Mouse (Mus musculus) spleen, embryonic (tissue): ENCODE measurements at regions not wholly inside any gene's neighbourhood (a gene's known extent, or its start where the extent isn't known, plus 50 kb on each side); places are given as distances from the start of the nearest gene placed in this dataset.
"Not testable (repeated sequence)": the region's sequence is repeated elsewhere in the genome, so short reads cannot be mapped to it uniquely, and the experiment has no call there.

Experiments used
- CTCF ChIA-PET: fragments of 350-600 bp; sonication (Branson Sonifier 250); formaldehyde crosslinking; loops from one replicate; lab custom pipeline; 2022; lab: Charles Lee

DNA sequence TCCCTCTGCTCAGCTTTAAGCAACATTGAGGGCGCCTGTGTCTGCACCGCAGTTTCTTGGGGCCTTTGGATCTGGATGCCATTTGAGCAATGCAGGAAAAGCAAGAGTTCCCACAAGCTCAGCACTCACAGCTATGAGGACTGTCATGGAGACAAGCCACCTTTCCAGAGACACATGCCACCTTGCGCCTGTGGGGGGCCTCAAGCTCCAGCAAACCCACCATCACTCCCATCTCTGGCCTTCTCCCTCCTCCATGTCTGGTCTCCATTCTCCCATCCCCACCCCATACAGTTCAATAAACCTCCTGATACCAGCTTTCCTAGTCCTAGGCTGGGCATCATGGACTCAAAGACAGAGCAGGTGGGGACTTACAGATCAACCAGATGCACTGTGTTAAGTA lies 97.8 kb downstream of the Wdr11 start:
- CTCF ChIA-PET = no interaction called here

DNA sequence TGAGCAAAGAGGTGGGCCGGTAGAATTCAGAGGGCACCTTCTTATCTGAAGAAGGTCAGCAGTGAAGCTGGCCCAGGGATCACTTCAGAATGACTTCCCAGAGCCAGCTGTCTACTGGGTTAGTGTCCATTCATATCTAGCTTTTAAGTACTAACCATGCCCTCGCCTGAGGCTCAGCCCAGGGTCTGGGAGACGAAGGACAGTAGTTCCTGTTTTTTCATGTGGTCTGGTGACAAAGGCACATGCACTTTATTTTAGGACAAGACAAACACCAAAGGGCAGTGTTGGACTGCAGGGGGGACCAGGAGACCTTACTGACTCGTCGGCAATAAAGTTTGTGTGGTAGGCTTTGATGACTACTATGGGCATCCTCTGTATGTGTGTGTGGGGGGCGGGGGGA lies 99.2 kb downstream of the Wdr11 start:
- CTCF ChIA-PET = no interaction called here

DNA sequence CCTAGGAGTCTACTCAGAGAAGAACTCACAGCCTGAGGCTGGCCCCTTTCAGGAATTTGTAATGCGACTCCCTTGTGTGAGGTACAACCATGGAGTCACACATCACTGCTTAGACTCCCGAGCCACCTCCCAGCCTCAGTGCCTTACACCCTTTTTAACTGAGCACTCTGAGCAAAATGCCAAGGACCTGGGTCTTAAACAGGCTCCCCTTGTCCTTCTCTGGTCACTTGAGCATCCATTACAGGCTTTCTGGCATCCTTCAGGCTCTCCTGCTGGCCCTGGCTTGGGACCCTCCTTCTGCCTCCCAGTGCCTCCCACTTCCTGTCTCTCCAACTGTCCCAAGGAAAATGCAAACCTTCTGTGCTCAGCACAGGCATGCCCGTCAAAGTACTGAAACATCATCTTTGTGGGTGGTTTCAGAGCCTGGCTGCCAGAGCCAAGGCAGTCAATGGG lies 100.0 kb downstream of the Wdr11 start:
- CTCF ChIA-PET = interaction anchor here (0.6 kb wide), 1 partner anchor 352 kb away, joined by 3 read pairs; no protein-coding TSS in a partner anchor

DNA sequence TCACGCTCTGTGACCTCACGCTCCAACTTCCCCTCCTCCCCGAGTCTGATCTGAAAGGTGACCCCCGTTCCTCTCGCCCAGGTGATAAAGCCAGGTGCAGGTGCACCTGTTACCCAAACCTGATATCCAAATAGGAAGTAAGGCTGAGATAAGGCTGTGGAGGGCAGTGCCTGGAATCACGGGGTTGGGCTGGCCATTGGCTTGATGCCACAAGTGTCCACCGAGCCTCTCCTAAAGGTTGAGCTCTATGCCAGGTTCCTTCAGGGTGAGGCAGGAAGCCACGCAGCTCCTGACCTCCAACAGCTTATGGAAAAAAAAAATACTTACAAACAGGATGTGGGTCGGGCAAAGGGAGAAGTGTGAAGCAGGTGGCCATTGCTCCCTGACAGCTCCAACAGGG lies 102.0 kb downstream of the Wdr11 start:
- CTCF ChIA-PET = no interaction called here

DNA sequence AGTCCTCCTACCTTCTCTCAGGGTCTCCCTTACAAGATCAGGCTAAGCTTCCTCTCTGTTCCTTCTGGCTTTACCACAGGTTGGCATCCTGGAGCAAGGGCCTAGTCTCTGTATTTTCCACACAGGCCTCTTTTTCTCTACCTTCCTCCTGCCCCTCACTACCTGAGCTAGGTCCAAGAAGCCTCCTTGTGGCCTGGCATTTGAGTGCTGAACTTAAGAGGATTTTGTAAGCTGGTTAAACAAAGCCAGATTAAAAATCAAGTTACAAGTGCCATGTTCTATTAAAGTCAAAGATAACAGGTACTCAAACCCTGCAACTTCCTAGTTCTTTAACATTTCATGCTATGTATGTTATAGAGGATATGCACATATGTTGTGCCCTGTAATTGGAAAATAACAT lies 102.5 kb downstream of the Wdr11 start:
- CTCF ChIA-PET = no interaction called here

DNA sequence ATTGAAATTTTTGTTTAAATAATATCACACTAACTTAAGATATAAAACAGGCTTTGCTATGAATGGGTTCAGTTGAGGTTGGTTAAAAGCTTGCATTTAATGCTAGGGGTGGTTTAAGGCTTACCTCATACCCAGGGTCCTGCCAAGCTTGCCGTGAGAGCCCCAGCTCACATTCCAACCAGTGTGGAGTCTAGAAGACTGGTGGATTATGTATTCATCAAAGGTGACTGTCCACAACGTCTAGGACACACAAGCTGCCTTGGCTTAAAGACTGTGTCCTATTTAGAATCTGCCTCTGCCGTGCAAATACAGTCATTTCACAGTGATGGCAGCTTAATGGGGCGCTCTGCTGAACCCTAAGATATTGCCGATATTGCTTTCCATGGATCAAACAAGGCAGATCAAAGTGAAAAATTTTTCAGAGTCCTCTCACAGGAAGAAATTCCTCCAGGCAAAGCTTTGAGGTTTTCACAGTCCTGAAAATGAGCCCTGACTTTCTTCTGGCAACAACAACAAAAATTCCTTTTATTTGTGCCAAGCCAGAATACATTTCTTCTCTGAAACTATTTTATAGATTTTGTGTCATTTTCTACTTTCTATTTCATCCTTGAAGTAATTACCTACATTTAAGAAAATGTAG lies 108.4 kb downstream of the Wdr11 start:
- CTCF ChIA-PET = no interaction called here

DNA sequence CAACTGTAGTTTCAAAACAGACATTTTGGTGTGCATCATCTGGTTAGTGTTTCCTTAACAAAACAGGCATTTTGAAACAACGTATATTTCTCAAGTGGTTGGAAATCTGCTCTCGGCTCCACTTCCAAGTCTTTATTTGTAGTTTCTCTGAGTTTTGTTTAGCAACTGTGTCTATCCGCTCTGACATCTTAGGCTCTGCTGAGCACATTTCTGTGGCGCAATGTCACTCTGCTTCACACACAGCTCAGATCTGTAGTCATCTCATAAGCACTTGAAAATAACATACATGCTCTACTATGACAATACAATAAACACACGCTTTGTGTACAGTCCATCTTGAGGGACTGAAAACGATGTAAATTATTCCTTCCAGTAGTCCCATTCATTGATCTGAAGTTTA lies 135.9 kb downstream of the Wdr11 start:
- CTCF ChIA-PET = no interaction called here

DNA sequence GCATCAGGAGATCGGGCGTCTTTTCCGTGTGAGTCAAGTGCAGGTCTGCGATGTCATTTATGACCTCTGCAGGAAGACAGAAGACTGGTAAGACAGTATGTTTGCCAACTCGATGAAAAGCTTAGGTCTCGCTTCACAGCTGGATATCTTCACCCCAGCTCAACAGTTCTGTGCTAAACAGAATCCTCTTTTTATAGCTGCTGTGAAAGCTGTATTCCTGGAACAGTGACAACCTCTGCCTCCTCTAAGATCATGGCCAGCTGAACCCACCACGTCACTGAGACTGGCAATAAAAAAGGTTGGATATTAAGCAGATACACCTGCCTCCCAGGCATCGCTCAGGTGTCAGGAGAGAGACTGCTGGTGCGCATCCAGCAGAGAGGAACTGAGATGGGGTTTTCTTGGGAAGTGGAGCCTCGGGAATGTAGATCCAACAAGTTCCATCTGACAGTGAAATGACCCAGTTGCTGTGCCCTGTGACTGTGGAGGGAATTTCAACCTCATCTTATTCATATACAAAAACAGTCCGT lies 138.1 kb downstream of the Wdr11 start:
- CTCF ChIA-PET = interaction anchor here (0.6 kb wide), 1 partner anchor 122 kb away, joined by 3 read pairs; no protein-coding TSS in a partner anchor

DNA sequence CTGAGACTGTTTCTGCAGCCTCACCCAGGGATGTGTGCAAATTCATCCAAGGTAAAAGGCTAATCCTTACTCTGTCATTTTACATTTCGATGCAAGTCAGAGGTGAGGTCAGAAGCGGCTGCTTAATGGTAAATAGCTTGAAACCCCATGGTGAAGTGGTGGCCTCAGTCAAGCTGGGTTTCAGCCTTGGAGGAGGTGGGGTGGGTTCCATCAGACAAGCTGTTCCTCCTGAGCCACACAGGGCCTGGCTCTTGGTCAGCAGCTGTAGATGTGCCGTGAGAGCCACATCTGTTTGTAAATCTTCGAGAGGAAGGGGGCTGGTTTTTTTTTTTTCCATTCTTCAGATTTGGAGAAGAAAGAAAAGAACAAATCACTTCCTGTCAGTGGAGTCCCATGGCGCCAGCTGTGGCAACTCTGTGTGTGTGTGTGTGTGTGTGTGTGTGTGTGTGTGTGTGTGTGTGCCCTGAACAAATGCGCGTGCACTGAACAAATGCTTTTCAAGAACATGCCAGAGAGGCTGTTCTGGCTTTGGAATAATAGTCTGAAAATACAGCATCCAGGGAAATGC lies 139.2 kb downstream of the Wdr11 start:
- CTCF ChIA-PET = no interaction called here

DNA sequence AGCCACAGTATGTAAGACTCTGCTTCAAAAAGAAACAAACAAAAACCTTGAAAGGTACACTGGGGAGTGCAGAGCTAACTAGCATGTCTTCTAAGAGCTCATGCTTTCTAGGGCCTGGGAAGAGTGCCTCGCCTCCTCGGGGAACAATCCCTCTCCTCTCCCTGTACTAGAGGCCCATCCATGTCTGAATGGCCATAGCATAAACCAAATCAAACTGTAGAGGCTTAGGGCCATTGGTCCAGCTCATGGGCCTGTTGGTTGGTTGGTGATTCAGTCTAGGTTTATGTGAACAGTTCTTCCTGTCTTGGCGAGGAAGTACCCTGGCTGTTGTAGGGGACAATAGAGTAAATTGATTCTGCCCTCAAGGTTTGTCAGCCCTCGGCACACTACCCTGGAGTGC lies 151.0 kb downstream of the Wdr11 start:
- CTCF ChIA-PET = no interaction called here

DNA sequence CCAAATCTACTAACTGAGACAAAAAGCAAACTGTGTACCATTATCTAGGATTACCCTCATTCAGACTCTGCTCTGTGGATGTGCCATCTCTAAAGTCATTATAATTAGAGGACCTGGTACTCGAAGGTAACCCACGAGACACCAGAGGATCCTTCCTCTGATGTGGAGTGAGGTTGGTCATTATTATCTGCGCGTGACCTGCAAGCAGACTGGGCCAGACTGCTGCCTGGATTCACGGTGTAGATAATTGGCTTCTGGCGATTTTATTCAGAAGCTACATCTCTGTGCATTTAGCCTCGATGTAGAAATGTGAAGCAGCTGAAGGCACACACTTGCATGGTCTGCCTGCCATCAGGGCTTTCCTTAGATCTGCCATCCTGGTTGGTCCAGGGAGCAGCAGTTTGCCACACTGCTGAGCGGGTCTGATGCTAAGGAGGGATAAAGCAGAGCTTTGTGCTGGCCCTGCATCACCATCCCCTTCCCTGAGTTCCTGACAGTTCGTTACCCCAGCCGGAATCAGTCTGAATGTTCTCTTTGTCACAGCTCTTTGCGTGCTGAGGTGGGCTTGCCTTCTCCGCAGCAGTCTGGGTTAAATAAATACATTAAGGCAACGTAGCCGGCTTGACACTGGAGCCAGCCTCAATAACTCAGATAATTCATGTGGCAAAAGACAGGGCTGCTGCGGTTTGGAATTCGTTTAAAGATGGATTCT lies 152.4 kb downstream of the Wdr11 start:
- CTCF ChIA-PET = no interaction called here

DNA sequence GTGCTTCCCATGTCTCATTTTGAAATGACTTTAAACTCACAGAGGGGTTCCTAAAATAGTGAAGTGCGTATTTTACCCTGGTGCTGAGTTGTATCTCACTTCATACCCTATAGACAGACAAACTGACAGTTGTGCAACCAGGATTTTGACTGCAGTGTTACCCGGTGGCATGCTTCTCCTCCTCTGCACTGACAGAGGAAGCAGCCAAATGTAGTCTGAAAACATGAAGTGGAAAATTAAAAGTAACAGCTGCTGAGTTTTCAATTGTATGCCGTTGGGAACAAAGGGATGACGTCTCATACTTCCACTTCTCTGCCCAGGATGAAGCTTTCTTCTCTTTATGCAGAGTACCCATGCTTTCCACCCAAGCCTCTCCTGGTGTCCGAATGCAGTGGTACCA lies 155.0 kb downstream of the Wdr11 start:
- CTCF ChIA-PET = no interaction called here

DNA sequence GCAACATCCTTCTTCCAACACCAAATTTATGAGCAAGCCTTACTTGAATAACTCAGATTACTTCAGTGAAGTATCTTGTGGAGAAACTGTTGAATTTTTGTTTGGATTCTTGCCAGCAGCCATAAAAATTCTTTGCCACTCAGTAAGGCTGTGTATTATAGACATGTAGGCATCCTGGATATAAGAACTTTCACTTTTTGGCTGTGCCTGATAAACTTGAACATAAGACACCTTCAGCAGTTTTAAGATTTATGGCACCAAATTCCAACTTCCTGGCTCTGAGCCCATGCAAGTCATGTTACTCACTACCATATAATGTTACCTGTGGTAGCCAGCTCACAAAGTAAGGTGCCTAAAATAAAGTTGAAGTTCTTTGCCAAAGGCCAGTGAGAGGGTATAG lies 159.3 kb downstream of the Wdr11 start:
- CTCF ChIA-PET = no interaction called here

DNA sequence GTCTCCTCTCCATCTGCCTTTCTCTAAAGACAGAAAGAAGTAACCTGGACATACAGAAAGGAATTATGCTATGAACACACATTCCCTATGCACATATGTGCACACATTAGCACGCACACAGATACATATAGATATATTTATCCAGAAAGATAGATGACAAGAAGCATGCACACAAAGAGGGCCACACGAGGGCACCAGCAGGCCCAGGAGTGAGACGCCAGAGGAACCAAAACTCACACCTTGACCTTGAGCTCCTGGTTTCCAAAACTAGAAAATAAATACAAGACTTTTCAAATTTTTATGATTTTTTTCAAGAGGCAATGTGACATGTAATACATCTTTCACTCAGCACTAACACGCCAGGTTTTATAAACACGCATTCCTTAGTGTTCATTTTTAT lies 163.1 kb downstream of the Wdr11 start:
- CTCF ChIA-PET = interaction anchor here (0.6 kb wide), 1 partner anchor 27 kb away, joined by 3 read pairs; no protein-coding TSS in a partner anchor

DNA sequence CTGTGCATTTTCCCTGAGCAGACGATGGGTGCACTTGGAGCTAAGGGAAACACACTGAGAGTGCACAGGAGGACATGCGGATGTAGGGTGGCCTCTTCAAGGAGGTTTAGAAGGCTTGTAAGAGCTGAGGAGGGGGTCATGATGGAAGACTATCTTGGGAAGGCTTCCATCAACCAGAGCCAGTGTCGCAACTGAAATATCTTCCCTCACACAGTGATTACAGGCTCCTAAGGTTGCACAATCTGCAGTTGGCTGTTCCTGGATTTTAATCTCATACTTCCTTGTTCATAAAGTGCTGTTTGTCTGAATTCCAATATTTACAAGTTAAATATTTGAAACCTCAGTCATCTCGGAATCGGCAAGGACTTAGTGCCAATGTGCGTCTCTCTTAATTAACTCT lies 164.5 kb downstream of the Wdr11 start:
- CTCF ChIA-PET = no interaction called here

DNA sequence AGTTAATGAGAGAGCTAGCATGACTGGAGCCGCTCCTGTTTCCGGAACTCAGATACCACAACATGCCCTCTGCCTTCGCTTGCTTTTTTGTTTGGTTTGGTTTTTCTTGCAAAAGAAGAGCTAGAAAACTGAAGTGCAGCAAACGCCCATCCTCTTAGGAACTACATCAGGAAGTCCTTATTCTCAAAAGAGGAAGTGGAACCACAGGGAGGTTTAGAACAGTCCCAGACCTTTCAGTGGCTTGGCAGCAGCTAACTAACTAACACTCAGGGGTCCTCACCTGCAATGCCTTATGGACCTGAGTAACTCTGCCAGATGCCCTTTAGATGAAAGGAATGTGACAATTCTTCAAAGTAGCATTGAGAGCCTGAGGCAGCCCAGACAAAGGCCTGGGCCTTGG lies 168.2 kb downstream of the Wdr11 start:
- CTCF ChIA-PET = interaction anchor here (0.6 to 2.8 kb wide), 2 partner anchors 13 to 39 kb away, joined by 3 to 8 read pairs; no protein-coding TSS in a partner anchor

DNA sequence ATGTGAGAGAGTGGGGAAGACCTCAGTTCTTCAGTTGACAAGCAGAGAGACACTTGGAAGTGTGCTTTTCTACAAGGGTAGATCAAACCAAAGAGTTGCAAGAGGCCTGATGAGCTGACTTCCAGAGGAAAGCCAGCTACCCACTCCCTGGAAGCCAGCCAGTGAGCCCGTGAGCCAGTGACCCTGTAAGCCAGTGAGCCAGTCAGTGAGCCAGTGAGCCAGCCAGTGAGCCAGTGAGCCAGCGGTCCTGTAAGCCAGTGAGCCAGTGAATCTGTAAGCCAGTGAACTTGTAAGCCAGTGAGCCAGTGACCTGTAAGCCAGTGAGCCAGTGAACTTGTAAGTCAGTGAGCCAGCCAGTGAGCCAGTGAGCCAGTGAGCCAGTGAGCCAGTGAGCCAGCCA lies 168.7 kb downstream of the Wdr11 start:
- CTCF ChIA-PET = interaction anchor here (0.6 to 2.8 kb wide), 2 partner anchors 13 to 39 kb away, joined by 3 to 8 read pairs; no protein-coding TSS in a partner anchor

DNA sequence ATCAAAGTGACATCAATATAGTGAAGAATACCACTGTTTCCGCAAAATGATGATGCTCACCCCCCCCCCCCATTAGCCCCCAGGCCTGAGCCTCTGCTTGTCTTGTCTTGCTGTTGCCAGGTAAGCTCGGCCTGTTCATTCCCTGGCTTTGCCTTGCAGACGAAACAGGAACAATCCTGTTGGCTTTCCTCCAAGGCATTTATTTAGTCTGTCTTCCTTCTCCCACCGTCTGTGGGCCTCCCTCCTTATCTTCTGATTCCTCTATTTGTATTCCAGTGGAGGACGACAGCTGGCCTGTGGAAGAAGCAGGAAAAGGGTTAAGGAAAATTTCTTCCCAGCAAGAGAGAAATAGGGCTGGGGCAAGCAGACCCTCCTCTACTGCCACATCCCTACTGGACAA lies 172.1 kb downstream of the Wdr11 start:
- CTCF ChIA-PET = no interaction called here

DNA sequence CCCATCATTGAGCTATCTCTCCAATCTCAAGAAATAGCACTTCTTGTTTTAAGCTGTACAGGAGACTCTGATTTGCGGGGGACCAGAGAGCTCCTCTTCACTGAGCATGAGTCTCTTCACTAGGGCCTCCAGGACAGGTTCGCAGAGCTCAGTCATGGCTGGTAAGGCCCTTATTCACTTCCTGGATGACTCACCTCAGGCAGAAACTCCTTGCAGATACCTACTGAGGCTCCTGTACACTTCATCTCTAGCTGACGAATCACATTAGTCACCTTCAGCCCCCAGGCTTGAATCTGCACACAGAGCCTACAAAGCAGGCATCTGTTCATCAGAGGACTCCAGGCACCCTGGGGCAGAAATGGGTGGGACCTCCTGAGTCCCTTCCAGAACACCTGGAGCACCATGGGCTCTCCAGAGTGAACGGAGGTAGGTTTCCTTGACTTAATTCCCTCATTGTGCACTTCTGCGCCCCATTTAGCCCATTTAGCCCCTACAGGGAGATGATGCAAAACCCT lies 172.8 kb downstream of the Wdr11 start:
- CTCF ChIA-PET = no interaction called here

DNA sequence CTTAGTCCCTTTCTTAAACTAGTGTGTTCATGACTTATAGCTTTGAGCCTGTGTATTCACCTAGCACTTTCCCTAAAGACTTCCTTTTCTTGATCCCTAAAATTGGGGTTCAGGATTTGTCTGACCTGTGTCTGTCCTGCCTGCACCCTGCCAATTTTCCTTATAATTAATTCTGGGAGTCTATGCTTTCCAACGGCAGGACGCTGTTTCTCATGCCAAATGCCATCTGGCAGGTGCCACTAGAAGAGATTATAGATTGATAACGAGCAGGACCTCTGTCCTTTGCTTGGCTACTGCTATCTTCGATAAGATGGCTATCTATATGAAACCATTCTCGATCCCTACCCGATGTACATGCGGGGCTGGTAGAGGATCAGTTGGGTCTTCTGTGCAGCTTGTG lies 174.0 kb downstream of the Wdr11 start:
- CTCF ChIA-PET = no interaction called here

DNA sequence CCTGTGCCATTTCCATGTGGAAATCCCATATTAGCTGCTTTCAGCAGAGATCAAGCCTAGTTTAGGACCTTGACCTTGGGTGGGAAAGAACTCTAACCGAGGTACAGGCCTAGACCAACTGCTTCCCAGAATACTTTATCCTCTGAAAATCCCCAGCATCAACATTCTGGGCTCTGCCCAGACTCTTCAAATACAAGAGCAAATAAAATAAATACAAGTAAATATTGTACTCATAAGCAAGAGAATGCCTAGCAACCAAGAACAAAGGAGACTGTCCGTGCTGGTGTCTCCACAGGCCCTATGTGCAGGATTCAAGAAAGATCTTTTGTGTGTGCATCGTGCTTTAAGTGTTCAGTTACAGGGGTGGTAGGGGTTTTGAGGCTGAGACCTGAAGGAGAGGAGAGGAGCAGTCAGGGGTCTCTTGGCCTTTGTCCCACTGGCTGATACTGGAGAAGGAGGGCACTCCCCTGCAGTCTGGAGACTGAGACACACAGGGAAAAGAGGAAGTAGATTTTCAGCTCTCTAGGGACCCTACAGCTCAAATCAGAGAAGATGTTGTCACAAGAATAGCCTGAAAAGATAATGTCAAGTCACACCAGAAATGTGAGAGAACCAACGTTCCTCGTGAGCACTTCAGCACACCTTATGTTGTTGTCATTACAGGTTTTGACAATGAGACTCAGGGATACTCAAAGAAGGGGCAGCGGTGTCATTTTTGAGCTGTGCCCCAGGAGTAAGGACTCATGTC lies 174.6 kb downstream of the Wdr11 start:
- CTCF ChIA-PET = no interaction called here

DNA sequence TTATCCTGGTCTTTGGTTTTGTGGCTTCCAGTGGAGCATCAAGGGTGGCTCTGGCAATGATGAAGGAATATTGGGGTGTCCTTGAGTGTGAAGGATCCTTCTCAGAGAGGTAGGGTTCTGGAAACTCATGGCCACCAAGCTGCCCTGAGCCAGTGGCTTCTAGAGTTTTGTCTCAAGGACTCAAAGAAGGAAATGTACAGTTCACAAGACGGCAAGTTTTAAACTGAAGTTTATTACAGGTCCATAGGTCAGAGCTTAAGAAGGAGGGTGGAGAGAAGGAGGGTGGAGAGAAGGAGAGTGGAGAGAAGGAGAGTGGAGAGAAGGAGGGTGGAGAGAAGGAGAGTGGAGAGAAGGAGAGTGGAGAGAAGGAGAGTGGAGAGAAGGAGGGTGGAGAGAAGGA lies 178.0 kb downstream of the Wdr11 start:
- CTCF ChIA-PET = not testable (repeated sequence)
